Mouse (Mus musculus) ovary, postnatal 14 days (tissue): ENCODE measurements at regions not wholly inside any gene's neighbourhood (a gene's known extent, or its start where the extent isn't known, plus 50 kb on each side); places are given as distances from the start of the nearest gene placed in this dataset.
"Not testable (repeated sequence)": the region's sequence is repeated elsewhere in the genome, so short reads cannot be mapped to it uniquely, and the experiment has no call there.

ENCODE experiments used
- DNase-seq: peaks from one replicate; pipeline ENCODE4 v3.0.0; 2022; ENCODE audit warnings: low spot score

DNA sequence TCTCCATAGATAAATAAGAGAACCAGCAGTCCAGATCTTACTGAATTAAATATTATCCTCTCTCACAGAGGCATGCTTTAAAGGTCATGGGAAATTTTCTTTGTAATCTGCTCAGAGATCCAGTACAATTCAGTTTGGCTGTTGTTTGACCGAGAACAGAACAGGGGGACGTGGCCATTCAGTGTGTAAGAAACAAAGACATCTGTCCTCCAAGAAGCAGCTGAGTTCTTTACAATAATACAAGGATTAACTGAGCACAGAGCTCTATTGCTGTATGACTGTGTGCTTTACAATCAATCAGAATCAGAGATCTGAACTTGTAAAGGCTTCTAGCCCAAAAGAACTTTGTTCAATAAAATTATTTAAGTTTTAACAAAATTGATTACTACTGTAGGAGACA is 287.6 kb upstream of the Cntn5 start:
- DNase-seq, result no peak

DNA sequence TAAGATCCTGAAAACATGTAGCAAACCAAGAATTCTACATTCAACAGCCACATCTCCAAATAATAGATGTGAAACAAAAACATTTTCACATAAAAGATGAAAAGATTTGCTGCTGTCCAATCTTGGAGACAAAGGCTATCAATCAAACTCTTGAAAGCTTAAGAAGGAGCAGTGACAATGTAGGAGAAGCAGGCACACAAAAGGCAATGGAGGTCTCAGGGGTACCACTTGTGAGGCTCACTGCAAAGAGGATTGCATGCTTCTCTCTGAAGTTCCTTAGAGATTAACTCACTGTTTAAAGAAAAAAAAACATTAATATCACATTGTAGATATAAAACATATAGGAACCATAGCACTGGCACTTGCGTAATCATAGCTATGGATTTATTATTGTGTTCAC is 241.2 kb upstream of the Cntn5 start:
- no peak for DNase-seq

DNA sequence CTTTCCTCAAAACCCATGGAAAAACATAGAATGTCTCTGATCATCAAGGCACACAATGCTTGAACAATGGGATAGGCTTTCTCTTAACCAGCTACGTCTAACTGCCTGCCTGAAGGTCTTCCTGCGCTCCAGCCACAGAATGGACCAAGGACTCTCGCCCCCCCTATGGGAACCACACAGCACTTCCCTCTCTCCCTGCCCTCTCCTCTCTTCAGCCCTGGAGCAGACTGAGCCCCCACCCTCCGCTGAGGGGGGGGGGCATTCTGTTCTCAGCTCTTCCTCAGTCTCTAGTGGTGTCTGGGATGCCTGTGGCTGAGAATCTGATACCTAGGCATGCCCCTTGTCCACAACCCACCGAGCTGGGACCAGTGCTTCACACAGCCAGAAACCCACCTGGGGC is 222.3 kb upstream of the Cntn5 start:
- DNase-seq, result no peak

GRCm38 (mm10) chr9:11119153-11119552 is 214.6 kb upstream of the Cntn5 start:
- no peak for DNase-seq

- not testable (repeated sequence) for DNase-seq
Measured at GRCm38 (mm10) chr9:11107828-11108227, 203.3 kb upstream of the Cntn5 start.

DNA sequence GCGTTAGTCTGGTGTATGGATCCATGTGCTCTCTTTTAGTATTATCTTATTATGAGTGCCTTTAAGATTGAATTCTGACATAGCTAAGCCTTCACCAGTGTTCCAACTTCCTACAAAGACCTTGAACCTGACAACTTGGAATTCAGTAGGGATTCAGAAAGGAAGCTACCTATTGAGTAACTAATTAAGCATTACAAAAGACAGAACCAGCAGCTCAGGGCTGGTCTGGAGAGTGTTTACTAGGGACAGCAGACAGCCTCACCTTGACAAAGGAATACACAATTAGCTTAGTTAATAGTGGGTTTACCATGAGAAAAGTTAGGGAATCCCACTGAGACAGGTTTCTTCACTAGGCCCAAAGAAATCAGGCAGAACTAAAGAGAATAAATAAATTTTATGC is 202.6 kb upstream of the Cntn5 start:
- not testable (repeated sequence) for DNase-seq

DNA sequence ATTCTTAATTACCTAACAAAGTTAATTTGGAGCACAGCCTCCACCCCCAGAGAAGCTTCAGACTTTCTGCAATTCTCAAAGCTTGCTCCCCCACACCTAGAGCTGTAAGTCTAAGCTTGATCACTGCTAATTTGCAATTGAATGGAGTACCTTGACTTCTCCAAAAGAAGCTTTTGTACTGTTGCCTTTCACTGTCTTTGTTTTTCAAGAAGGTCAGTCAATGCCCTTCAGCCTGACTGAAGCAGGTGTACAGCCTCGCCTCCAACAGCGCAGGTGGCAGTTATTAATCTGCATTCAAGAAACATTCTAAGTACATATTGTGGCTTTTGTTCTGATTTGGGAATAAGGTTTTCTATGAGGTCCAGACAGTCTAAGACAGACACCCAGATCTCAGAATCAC is 201.7 kb upstream of the Cntn5 start:
- DNase-seq, result no peak

GRCm38 (mm10) chr9:11103448-11103847 is 198.9 kb upstream of the Cntn5 start:
- DNase-seq, result no peak

DNA sequence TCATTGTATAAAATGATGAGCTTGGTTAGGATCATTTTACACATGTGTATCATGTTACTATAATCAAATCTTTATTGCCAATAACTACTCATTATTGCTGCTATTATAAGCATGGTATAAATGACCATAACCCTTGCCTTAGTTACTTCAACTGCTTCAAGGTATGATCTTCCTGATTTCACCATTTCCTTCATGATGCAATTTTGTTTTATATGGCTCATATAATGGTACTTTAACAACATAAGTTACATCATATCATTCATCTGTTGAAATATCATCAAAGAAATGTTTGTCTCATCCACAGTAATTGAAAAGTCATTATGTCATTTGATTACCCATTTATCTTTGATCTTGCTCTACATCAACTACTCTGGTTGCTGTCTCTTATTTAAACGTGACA is 188.3 kb upstream of the Cntn5 start:
- DNase-seq, result no peak

GRCm38 (mm10) chr9:11067125-11067524 is 162.6 kb upstream of the Cntn5 start:
- DNase-seq, result not testable (repeated sequence)

- DNase-seq, result no peak
Measured at GRCm38 (mm10) chr9:11062856-11063255, 158.3 kb upstream of the Cntn5 start.
